Mouse (Mus musculus) kidney, adult 18-20 months (tissue): ENCODE data around the gene Cobl.

Experiments
- DNase-seq: peaks from one replicate; pipeline ENCODE4 v3.0.0; 2021

Gene Cobl

GRCm38 (mm10) chr11:12208574-12208973 is 256.2 kb downstream of the Cobl start:
- DNase-seq = no peak

GRCm38 (mm10) chr11:12205201-12206161 is 259.3 kb downstream of the Cobl start:
- no peak for DNase-seq

GRCm38 (mm10) chr11:12199441-12199840 is 265.3 kb downstream of the Cobl start:
- no peak for DNase-seq

GRCm38 (mm10) chr11:12198700-12199349 is 265.9 kb downstream of the Cobl start:
- DNase-seq = no peak

- no peak for DNase-seq
Measured at GRCm38 (mm10) chr11:12198017-12198416, 266.7 kb downstream of the Cobl start.

GRCm38 (mm10) chr11:12197542-12197941 is 267.2 kb downstream of the Cobl start:
- DNase-seq = no peak

GRCm38 (mm10) chr11:12195390-12195789 is 269.4 kb downstream of the Cobl start:
- DNase-seq = no peak

GRCm38 (mm10) chr11:12193369-12193768 is 271.4 kb downstream of the Cobl start:
- DNase-seq = no peak

GRCm38 (mm10) chr11:12191386-12191785 is 273.4 kb downstream of the Cobl start:
- DNase-seq = no peak

- no peak for DNase-seq
Measured at GRCm38 (mm10) chr11:12190417-12190816, 274.3 kb downstream of the Cobl start.
